Mouse (Mus musculus): ENCODE results near the gene Spns2. TPM values are rescaled to one million over a fixed set of nuclear protein-coding genes. Genes with fewer than 3 reads are reported as not detected.

The Spns2 gene
- polyA plus RNA-seq, 1 experiment from 2014 or later: 3.2 TPM

GRCm38 (mm10) chr11:72406079-72406675 is 83.5 kb downstream of the Spns2 start:
- 31% methylated on average over 8 of the region's 8 CpGs for WGBS
- Histone ChIP-seq H3K9ac (ENCODE audit: low read length) (peak overlapping the region; percentile 93), H3K9me3 (ENCODE audit: control insufficient read depth, low read length) (no peaks in the 10 kb centered on the region), H3K4me1 (replicated peaks; ENCODE audit: control insufficient read depth, insufficient read depth, low read length) (peaks cover 68% of the 10 kb centered on the region), H3K27me3 (ENCODE audit: control insufficient read depth, insufficient read depth, low read depth, low read length) (no peaks in the 10 kb centered on the region), H3K27ac (ENCODE audit: low read length) (peak overlapping the region; percentile 94), H3K4me3 (ENCODE audit: low read length) (no peak overlapping the region), H3K36me3 (ENCODE audit: control insufficient read depth, insufficient read depth, low read length) (peaks cover 3% of the 10 kb centered on the region; the same call in 1 of the 2 replicates), H3K4me2 (ENCODE audit: low read depth, low read length) (peak overlapping the region; percentile 92)
- ATAC-seq (ENCODE audit: low read depth): peak; percentile 57

GRCm38 (mm10) chr11:72405532-72405931 is 84.2 kb downstream of the Spns2 start:
- Histone ChIP-seq H3K36me3 (ENCODE audit: control insufficient read depth, insufficient read depth, low read length) (peaks cover 8% of the 10 kb centered on the region), H3K27me3 (ENCODE audit: control insufficient read depth, insufficient read depth, low read depth, low read length) (no peaks in the 10 kb centered on the region), H3K9ac (ENCODE audit: low read length) (peak overlapping the region; percentile 29; the same call in 1 of the 2 replicates), H3K9me3 (ENCODE audit: control insufficient read depth, low read length) (no peaks in the 10 kb centered on the region), H3K27ac (ENCODE audit: low read length) (peak overlapping the region; percentile 94), H3K4me1 (replicated peaks; ENCODE audit: control insufficient read depth, insufficient read depth, low read length) (peaks cover 69% of the 10 kb centered on the region), H3K4me2 (ENCODE audit: low read depth, low read length) (peak overlapping the region; percentile 92), H3K4me3 (ENCODE audit: low read length) (no peak overlapping the region)
- WGBS: 43% methylated on average over 4 of the region's 4 CpGs
- no peak for ATAC-seq (ENCODE audit: low read depth)

- H3K27ac ChIP-seq (ENCODE audit: low read length): peak overlapping the region; percentile 83
These were observed 86.7 kb downstream of the Spns2 start for GRCm38 (mm10) chr11:72402969-72403368.

GRCm38 (mm10) chr11:72402017-72402416 is 87.7 kb downstream of the Spns2 start:
- peak overlapping the region; percentile 26; the same call in 1 of the 2 replicates for H3K9ac ChIP-seq (ENCODE audit: low read length)
- no peaks in the 10 kb centered on the region for H3K27me3 ChIP-seq (ENCODE audit: control insufficient read depth, insufficient read depth, low read depth, low read length)
- H3K4me1 ChIP-seq (replicated peaks; ENCODE audit: control insufficient read depth, insufficient read depth, low read length): peaks cover 60% of the 10 kb centered on the region
- no peak for ATAC-seq (ENCODE audit: low read depth)
- H3K4me3 ChIP-seq (ENCODE audit: low read length): no peak overlapping the region
- no peaks in the 10 kb centered on the region for H3K9me3 ChIP-seq (ENCODE audit: control insufficient read depth, low read length)
- peaks cover 19% of the 10 kb centered on the region for H3K36me3 ChIP-seq (ENCODE audit: control insufficient read depth, insufficient read depth, low read length)
- H3K4me2 ChIP-seq (ENCODE audit: low read depth, low read length): peak overlapping the region; percentile 9; the same call in 1 of the 2 replicates
- H3K27ac ChIP-seq (ENCODE audit: low read length): peak overlapping the region; percentile 83
- WGBS: 55% methylated on average over 5 of the region's 5 CpGs

More at GRCm38 (mm10) chr11:72402969-72403368, 86.7 kb downstream of the Spns2 start:
- Histone ChIP-seq H3K27me3 (ENCODE audit: control insufficient read depth, insufficient read depth, low read depth, low read length) (no peaks in the 10 kb centered on the region), H3K9me3 (ENCODE audit: control insufficient read depth, low read length) (no peaks in the 10 kb centered on the region), H3K36me3 (ENCODE audit: control insufficient read depth, insufficient read depth, low read length) (peaks cover 19% of the 10 kb centered on the region), H3K4me1 (replicated peaks; ENCODE audit: control insufficient read depth, insufficient read depth, low read length) (peaks cover 62% of the 10 kb centered on the region), H3K4me2 (ENCODE audit: low read depth, low read length) (no peak overlapping the region), H3K4me3 (ENCODE audit: low read length) (no peak overlapping the region), H3K9ac (ENCODE audit: low read length) (no peak overlapping the region)
- no peak for ATAC-seq (ENCODE audit: low read depth)
- WGBS: 88% methylated on average over 12 of the region's 12 CpGs

Other genes starting within 250 kb of the Spns2 start
- 0.35 TPM in 1 of 2 replicates, not detected in the other for gene Slc13a5, start 222.7 kb downstream of the Spns2 start, polyA plus RNA-seq (2015; fragmentation: Nextera tagmentation; extraction: Ambion mirVana)
- gene Xaf1, start 188.3 kb downstream of the Spns2 start, polyA plus RNA-seq (2015; fragmentation: Nextera tagmentation; extraction: Ambion mirVana): 7.3 and 7.4 TPM in 2 replicates
- not detected in 2 replicates for gene Fbxo39, start 175.5 kb downstream of the Spns2 start, polyA plus RNA-seq (2015; fragmentation: Nextera tagmentation; extraction: Ambion mirVana)
- gene Tekt1, start 127.5 kb downstream of the Spns2 start, polyA plus RNA-seq (2015; fragmentation: Nextera tagmentation; extraction: Ambion mirVana): 17.8 and 22.4 TPM in 2 replicates
- 133 and 136 TPM in 2 replicates for gene Smtnl2, start 78.2 kb downstream of the Spns2 start, polyA plus RNA-seq (2015; fragmentation: Nextera tagmentation; extraction: Ambion mirVana)
- gene Ggt6, start 54.4 kb downstream of the Spns2 start, polyA plus RNA-seq (2015; fragmentation: Nextera tagmentation; extraction: Ambion mirVana): 0.19 TPM in 1 of 2 replicates, not detected in the other
- 106 and 126 TPM in 2 replicates for gene Mybbp1a, start 48.5 kb downstream of the Spns2 start, polyA plus RNA-seq (2015; fragmentation: Nextera tagmentation; extraction: Ambion mirVana)
- 0.09 and 0.25 TPM in 2 replicates for gene Spns3, start 60.6 kb upstream of the Spns2 start, polyA plus RNA-seq (2015; fragmentation: Nextera tagmentation; extraction: Ambion mirVana)
- 58.3 and 67.2 TPM in 2 replicates for gene Ube2g1, start 117.4 kb upstream of the Spns2 start, polyA plus RNA-seq (2015; fragmentation: Nextera tagmentation; extraction: Ambion mirVana)
- gene Ankfy1, start 200.1 kb upstream of the Spns2 start, polyA plus RNA-seq (2015; fragmentation: Nextera tagmentation; extraction: Ambion mirVana): 23.9 and 24.4 TPM in 2 replicates

Data from lung, embryonic 16.5 days (tissue).